Mouse (Mus musculus) MEL (cell line): ENCODE results near the gene Slc45a1.

Experiments used
- CTCF ChIP-seq, 3 experiments: IDR thresholded peaks in 2 of 3; conservative IDR thresholded peaks in 1 of 3; 2 replicates each; pipeline ENCODE4 v1.5.1; 2011 to 2012; ENCODE audit warnings: low read length in 3 of 3, low read depth in 2 of 3, mild to moderate bottlenecking in 2 of 3, improper control_type of control experiment in 1 of 3, inconsistent platforms in 1 of 3, mixed read lengths in 1 of 3, moderate library complexity in 1 of 3; ENCODE audit not compliant: control insufficient read depth in 1 of 3, insufficient read depth in 1 of 3, poor library complexity in 1 of 3, severe bottlenecking in 1 of 3
- EP300 ChIP-seq, 2 experiments: IDR thresholded peaks; 2 replicates each; pipeline ENCODE4 v1.6.1; 2011; ENCODE audit warnings: improper control_type of control experiment in 2 of 2, low read length in 2 of 2, low read depth in 1 of 2, mild to moderate bottlenecking in 1 of 2
- GATA1 ChIP-seq: IDR thresholded peaks from 2 replicates; pipeline ENCODE4 v1.6.1; 2011; ENCODE audit warnings: low read depth, low read length, improper control_type of control experiment
- KAT2A ChIP-seq: conservative IDR thresholded peaks from 2 replicates; pipeline ENCODE4 v1.6.1; 2012; ENCODE audit warnings: low read depth, low read length, improper control_type of control experiment, inconsistent platforms
- MAX ChIP-seq: IDR thresholded peaks from 2 replicates; pipeline ENCODE4 v1.6.1; 2011; ENCODE audit warnings: low read length, improper control_type of control experiment
- POLR2A ChIP-seq, 2 experiments: IDR thresholded peaks; 2 replicates each; pipeline ENCODE4 v1.6.1; 2011 to 2012; ENCODE audit warnings: low read length in 2 of 2, mild to moderate bottlenecking in 2 of 2, control low read depth in 1 of 2, improper control_type of control experiment in 1 of 2, low read depth in 1 of 2, moderate library complexity in 1 of 2; ENCODE audit not compliant: control insufficient read depth in 1 of 2, insufficient read depth in 1 of 2, poor library complexity in 1 of 2
- POLR2AphosphoS2 ChIP-seq: IDR thresholded peaks from 2 replicates; pipeline ENCODE4 v1.6.1; 2011; ENCODE audit warnings: low read length, improper control_type of control experiment
- TCF12 ChIP-seq: IDR thresholded peaks from 2 replicates; pipeline ENCODE4 v1.6.1; 2014; ENCODE audit warnings: low read depth, mild to moderate bottlenecking, inconsistent platforms, low read length, improper control_type of control experiment, moderate library complexity

DNA sequence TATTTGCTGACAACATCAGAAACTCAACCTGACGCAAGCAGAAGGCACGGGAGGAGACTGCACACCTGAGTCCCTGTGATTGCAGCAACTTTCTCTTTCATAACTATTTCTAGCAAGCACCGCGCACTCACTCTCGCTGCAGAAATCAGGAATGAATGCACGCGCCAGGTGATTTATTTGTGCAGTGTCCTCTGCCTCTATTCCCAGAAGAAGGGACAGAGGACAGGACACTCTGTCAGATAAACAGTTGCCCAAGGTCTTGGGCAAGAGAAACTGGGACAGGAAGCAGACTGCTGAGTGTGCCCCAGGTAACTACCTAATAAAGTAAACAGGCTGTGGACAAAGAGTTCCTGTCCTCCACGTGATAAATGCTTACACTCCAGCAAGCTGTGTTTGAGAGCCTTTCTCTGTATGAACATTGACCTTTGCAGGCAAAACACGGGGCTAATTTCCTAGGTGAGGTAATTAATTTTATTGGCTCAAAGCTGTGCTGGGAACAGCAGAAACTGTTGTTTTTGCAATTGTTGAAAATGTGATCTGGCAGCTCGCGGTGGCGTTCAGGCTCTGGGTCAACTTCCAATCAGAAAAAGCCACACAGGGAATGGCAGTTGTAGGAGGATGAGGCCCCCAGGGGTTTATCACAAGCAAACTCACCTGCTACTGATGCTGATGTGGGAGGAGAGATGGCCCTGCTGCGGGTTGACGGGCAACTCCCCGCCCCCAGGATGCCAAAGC lies 33.2 kb upstream of the Slc45a1 start:
- TF ChIP-seq CTCF (IDR thresholded peaks at IDR 0.05 in 2 of 3, conservative IDR thresholded peaks at IDR 0.05 in 1 of 3; ENCODE audit: control insufficient read depth in 1 of 3, insufficient read depth in 1 of 3, low read depth in 2 of 3, low read length in 3 of 3, poor library complexity in 1 of 3, severe bottlenecking in 1 of 3) (no peak), TCF12 (no peak), MAX (no peak), KAT2A (no peak), POLR2A (IDR thresholded peaks at IDR 0.05; ENCODE audit: control insufficient read depth in 1 of 2, insufficient read depth in 1 of 2, low read depth in 1 of 2, low read length in 2 of 2, poor library complexity in 1 of 2) (no peak), EP300 (IDR thresholded peaks at IDR 0.05; ENCODE audit: low read depth in 1 of 2, low read length in 2 of 2) (no peak), POLR2AphosphoS2 (no peak), GATA1 (no peak)
